ENCODE assay signal across 16 mouse cellular contexts in genomic region chr12:83309031-83309804, GRCm38 (mm10).
DNase-seq lines count a peak whose midpoint lies in the region; ATAC-seq and TF ChIP-seq lines count a peak whose summit lies in the region.
"Had no signal": no experiment of that assay in that cellular context is flagged by ENCODE, and none has a peak within 500 bp of the region (broad histone marks: within the 10 kb centered on the region; RNA-seq: fewer than 3 reads in every experiment).

No protein-coding gene starts in this region.

- no peaks in the 10 kb centered on the region for H3K36me3 ChIP-seq in intestine, embryonic 16.5 days (ENCODE audit: control insufficient read depth, insufficient read depth, low read length)
- H3K36me3 ChIP-seq in intestine, postnatal 0 days (ENCODE audit: control insufficient read depth, insufficient read depth), result no peaks in the 10 kb centered on the region
- H3K36me3 ChIP-seq in erythroblast, embryonic 14.5 days (ENCODE audit: control insufficient read depth), result peaks cover 10% of the 10 kb centered on the region
- no peaks in the 10 kb centered on the region for H3K36me3 ChIP-seq in kidney, embryonic 16.5 days (ENCODE audit: insufficient read depth, low read length)
- H3K36me3 ChIP-seq: embryonic facial prominence, embryonic 12.5 days; hindbrain, embryonic 12.5 days had no signal

- H3K4me3 ChIP-seq in intestine, embryonic 16.5 days (ENCODE audit: low read length), result no peak overlapping the region
- H3K4me3 ChIP-seq in intestine, postnatal 0 days (ENCODE audit: low read depth, low read length), result no peak overlapping the region
- peak overlapping the region; percentile 42 for H3K4me3 ChIP-seq in erythroblast, embryonic 14.5 days (replicated peaks)
- no peak overlapping the region for H3K4me3 ChIP-seq in kidney, embryonic 16.5 days (ENCODE audit: low read length)
- H3K4me3 ChIP-seq: embryonic facial prominence, embryonic 12.5 days; hindbrain, embryonic 12.5 days had no signal

- ATAC-seq in intestine, embryonic 16.5 days, result peak; percentile 36; the same call in 1 of the 2 replicates
- ATAC-seq in intestine, postnatal 0 days, result no peak
- ATAC-seq in megakaryocyte progenitor cell, adult 5-6 weeks (replicated peaks; ENCODE audit: poor library complexity), result peak; percentile 97
- ATAC-seq in kidney, embryonic 16.5 days (ENCODE audit: low FRiP score, low TSS enrichment), result no peak
- ATAC-seq: CD4-positive, CD25-positive, alpha-beta regulatory T cell, adult 4 months; forebrain, embryonic 16.5 days had no signal

- H3K4me1 ChIP-seq in intestine, embryonic 16.5 days (ENCODE audit: control insufficient read depth, insufficient read depth, low read length), result no peaks in the 10 kb centered on the region
- no peaks in the 10 kb centered on the region for H3K4me1 ChIP-seq in intestine, postnatal 0 days (replicated peaks; ENCODE audit: control insufficient read depth, insufficient read depth, low read length)
- peaks cover 29% of the 10 kb centered on the region for H3K4me1 ChIP-seq in erythroblast, embryonic 14.5 days (ENCODE audit: control insufficient read depth)
- no peaks in the 10 kb centered on the region for H3K4me1 ChIP-seq in kidney, embryonic 16.5 days (ENCODE audit: insufficient read depth, low read length)
- H3K4me1 ChIP-seq: embryonic facial prominence, embryonic 12.5 days had no signal

- H3K27me3 ChIP-seq in intestine, embryonic 16.5 days (replicated peaks; ENCODE audit: control insufficient read depth, insufficient read depth, low read length), result no peaks in the 10 kb centered on the region
- H3K27me3 ChIP-seq in intestine, postnatal 0 days (replicated peaks; ENCODE audit: control insufficient read depth, insufficient read depth, low read length), result no peaks in the 10 kb centered on the region
- H3K27me3 ChIP-seq in erythroblast, embryonic 14.5 days (ENCODE audit: control insufficient read depth), result no peaks in the 10 kb centered on the region
- no peaks in the 10 kb centered on the region for H3K27me3 ChIP-seq in kidney, embryonic 16.5 days (ENCODE audit: insufficient read depth, low read length)
- H3K27me3 ChIP-seq: embryonic facial prominence, embryonic 12.5 days; hindbrain, embryonic 12.5 days had no signal

- H3K4me2 ChIP-seq in intestine, embryonic 16.5 days (ENCODE audit: low read depth, low read length), result no peak overlapping the region
- no peak overlapping the region for H3K4me2 ChIP-seq in intestine, postnatal 0 days (replicated peaks; ENCODE audit: low read depth)
- H3K4me2 ChIP-seq in kidney, embryonic 16.5 days (replicated peaks; ENCODE audit: low read depth, low read length), result no peak overlapping the region
- H3K4me2 ChIP-seq: embryonic facial prominence, embryonic 12.5 days; hindbrain, embryonic 12.5 days had no signal

- peak; percentile 82 for DNase-seq in MEL-GATA-1-ER (ENCODE audit: extremely low read depth, low read depth)
- no peak for DNase-seq in cerebellum, postnatal 25 days
- DNase-seq: lung, adult 2 months; midbrain, embryonic 14.5 days; right cerebral cortex, postnatal 25 days; thymus, adult 18-20 months had no signal

- H3K9ac ChIP-seq in intestine, embryonic 16.5 days (ENCODE audit: low read depth, low read length), result no peak overlapping the region
- no peak overlapping the region for H3K9ac ChIP-seq in intestine, postnatal 0 days (ENCODE audit: low read depth, low read length)
- no peak overlapping the region for H3K9ac ChIP-seq in kidney, embryonic 16.5 days (replicated peaks; ENCODE audit: low read length)
- H3K9ac ChIP-seq: embryonic facial prominence, embryonic 12.5 days; hindbrain, embryonic 12.5 days had no signal

- no peak overlapping the region for H3K27ac ChIP-seq in intestine, embryonic 16.5 days (ENCODE audit: low read length)
- no peak overlapping the region for H3K27ac ChIP-seq in intestine, postnatal 0 days (ENCODE audit: low read depth, low read length)
- H3K27ac ChIP-seq in kidney, embryonic 16.5 days (ENCODE audit: low read length), result no peak overlapping the region; the same call in 1 of the 2 replicates
- H3K27ac ChIP-seq: embryonic facial prominence, embryonic 12.5 days; hindbrain, embryonic 12.5 days; kidney, postnatal 0 days had no signal

- TF ChIP-seq CTCF in intestine, postnatal 0 days (IDR thresholded peaks at IDR 0.05; ENCODE audit: low read depth), result no peak

- no peaks in the 10 kb centered on the region for H3K9me3 ChIP-seq in intestine, embryonic 16.5 days (ENCODE audit: control insufficient read depth, low read length)
- no peaks in the 10 kb centered on the region for H3K9me3 ChIP-seq in intestine, postnatal 0 days (ENCODE audit: control insufficient read depth)
- no peaks in the 10 kb centered on the region for H3K9me3 ChIP-seq in erythroblast, embryonic 14.5 days (ENCODE audit: control insufficient read depth, low read length)
- no peaks in the 10 kb centered on the region for H3K9me3 ChIP-seq in kidney, embryonic 16.5 days (ENCODE audit: low read length)
- H3K9me3 ChIP-seq: embryonic facial prominence, embryonic 12.5 days; hindbrain, embryonic 12.5 days had no signal

- 87% methylated on average over 11 of the region's 11 CpGs for WGBS in intestine, embryonic 16.5 days
- 91% methylated on average over 11 of the region's 11 CpGs for WGBS in intestine, postnatal 0 days
- 77% methylated on average over 11 of the region's 11 CpGs for WGBS in kidney, embryonic 16.5 days

Comparison
In these comparisons a context has a peak if more than half of its experiments do, and no peak if none do; other contexts are left out.
1. ATAC-seq: peak in intestine, embryonic 16.5 days (single experiment) and megakaryocyte progenitor cell, adult 5-6 weeks (single experiment); none in intestine, postnatal 0 days (single experiment) and kidney, embryonic 16.5 days (single experiment).